Mouse (Mus musculus) embryonic fibroblast, embryonic 13.5 days (primary cell): ENCODE measurements around the gene Hcn2.

Experiments
- CTCF ChIP-seq: IDR thresholded peaks from 2 replicates; pipeline ENCODE4 v1.5.1; 2011; ENCODE audit warnings: mild to moderate bottlenecking, control low read depth, low read length, moderate library complexity, borderline replicate concordance; ENCODE audit not compliant: insufficient read depth
- POLR2A ChIP-seq: IDR thresholded peaks from 2 replicates; pipeline ENCODE4 v1.6.1; 2011; ENCODE audit warnings: low read depth, mild to moderate bottlenecking, control low read depth, low read length, moderate library complexity

DNA sequence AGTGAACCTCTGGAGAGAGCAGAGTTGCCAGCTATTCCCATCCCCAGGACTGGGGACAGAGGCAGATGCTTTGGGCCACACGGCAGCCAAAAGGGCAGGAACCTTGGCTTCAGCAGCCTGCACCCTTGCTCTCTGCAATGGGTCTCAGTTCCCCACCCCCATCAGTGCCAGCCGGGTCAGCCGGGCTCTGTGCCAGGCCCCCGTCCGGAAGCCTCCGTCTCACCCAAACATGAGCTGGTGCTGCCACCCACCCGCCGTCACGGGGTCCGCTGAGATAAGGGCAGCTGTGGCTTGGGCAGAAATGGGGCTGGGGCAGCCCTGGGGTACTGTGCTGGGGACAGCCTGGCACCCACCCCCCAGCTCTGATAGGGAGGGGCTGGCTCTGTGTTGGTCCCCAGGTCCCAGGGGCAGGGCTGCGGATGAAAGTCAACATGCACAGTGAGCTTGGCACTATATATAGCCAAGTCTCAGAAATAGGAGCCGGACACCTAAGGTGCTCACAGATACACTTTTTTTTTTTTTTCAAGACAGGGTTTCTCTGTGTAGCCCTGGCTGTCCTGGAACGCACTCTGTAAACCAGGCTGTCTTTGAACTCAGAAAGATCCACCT is 13.0 kb downstream of the Hcn2 start:
- TF ChIP-seq CTCF (no peak), POLR2A (no peak)
